Mouse (Mus musculus): ENCODE measurements around the gene Pet100.

DNA sequence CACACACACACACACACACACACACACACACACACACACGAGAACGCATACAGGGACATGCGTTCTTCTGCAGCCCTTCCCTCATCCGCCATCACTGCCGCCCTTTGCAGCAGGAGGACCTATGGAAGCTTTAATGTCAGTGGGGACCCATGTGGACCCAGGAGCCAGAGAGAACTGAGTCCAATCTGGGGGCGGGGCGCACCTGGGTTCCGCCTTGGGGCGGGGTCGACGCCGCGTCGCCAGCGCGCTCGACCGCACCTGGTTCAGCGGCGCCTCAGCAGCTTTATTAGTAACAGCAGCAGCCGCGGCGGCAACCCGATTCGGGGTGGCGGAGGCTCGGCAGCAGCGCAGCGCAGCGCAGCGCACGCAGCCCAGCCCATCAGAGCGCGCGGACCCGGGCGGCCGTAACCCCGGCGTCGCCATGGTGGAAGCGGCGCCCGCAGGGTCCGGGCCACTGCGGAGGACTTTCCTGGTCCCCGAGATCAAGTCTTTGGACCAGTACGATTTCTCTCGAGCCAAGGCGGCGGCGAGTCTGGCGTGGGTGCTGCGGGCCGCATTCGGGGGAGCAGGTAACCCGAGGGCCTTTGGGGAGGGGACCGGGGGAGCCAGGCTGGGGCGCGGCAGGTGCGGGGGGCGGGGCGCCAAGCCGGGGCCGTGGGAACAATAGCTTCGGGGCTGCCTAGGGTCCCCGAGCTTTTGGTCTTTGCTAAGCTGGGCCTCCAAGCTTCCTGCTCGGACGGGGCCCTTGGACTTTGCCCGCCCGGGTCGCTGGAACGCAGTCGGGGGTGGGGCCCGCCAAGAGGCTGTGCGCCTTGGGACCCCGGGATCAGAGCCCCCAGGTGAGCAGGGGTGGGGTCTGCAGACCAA is 33.7 kb upstream of the Pet100 start:
- TF ChIP-seq POLR2A (IDR thresholded peaks at IDR 0.05; ENCODE audit: insufficient read length, low read depth) (no peak), MYOG (IDR thresholded peaks at IDR 0.05; ENCODE audit: control insufficient read depth in 1 of 3, insufficient read depth in 1 of 3, insufficient read length in 2 of 3, low read depth in 2 of 3) (no peak), E2F4 (IDR thresholded peaks at IDR 0.05; ENCODE audit: insufficient read depth) (no peak), MYOD1 (IDR thresholded peaks at IDR 0.05; ENCODE audit: control insufficient read depth in 1 of 3, insufficient read length in 2 of 3, low read depth in 2 of 3) (no peak), POLR2AphosphoS2 (IDR thresholded peaks at IDR 0.05; ENCODE audit: insufficient read length, low read depth) (no peak), MAX (IDR thresholded peaks at IDR 0.05; ENCODE audit: low read depth) (no peak), TCF12 (IDR thresholded peaks at IDR 0.05; ENCODE audit: insufficient read depth, poor library complexity, severe bottlenecking) (no peak), USF1 (IDR thresholded peaks at IDR 0.05; ENCODE audit: low read depth) (no peak), REST (IDR thresholded peaks at IDR 0.05; ENCODE audit: insufficient read depth, insufficient read length) (no peak), TCF3 (IDR thresholded peaks at IDR 0.05; ENCODE audit: insufficient read length, low read depth) (no peak), CEBPB (IDR thresholded peaks at IDR 0.05; ENCODE audit: insufficient read depth, poor library complexity, severe bottlenecking) (no peak), SRF (IDR thresholded peaks at IDR 0.05; ENCODE audit: control insufficient read depth, insufficient read length, low read depth) (no peak)
